Mouse (Mus musculus) heart, adult 2 months (tissue): ENCODE data around the gene Sox14. TPM values are rescaled to one million over a fixed set of nuclear protein-coding genes. Genes with fewer than 3 reads are reported as not detected.

ENCODE experiments used
- DNase-seq, 2 experiments: peaks; one replicate each; pipeline ENCODE4 v3.0.0; 2021
- H3K27ac ChIP-seq: fragments of 200-600 bp; 2 replicates; pipeline ENCODE4 v1.8.1; 2022
- H3K27me3 ChIP-seq: fragments of 200-500 bp; 2 replicates; pipeline ENCODE4 v1.6.1; 2012; ENCODE audit warnings: mild to moderate bottlenecking, low read length, inconsistent platforms, mixed read lengths; ENCODE audit not compliant: control insufficient read depth, insufficient read depth
- H3K36me3 ChIP-seq: fragments of 200-500 bp; 2 replicates; pipeline ENCODE4 v1.6.1; 2012; ENCODE audit warnings: low read length, inconsistent platforms; ENCODE audit not compliant: control insufficient read depth, insufficient read depth
- H3K4me1 ChIP-seq: fragments of 200-500 bp; 2 replicates; pipeline ENCODE4 v1.6.1; 2011; ENCODE audit warnings: low read length; ENCODE audit not compliant: control insufficient read depth, insufficient read depth
- H3K4me3 ChIP-seq: fragments of 200-600 bp; 2 replicates; pipeline ENCODE4 v1.8.1; 2022
- H3K79me2 ChIP-seq: fragments of 200-500 bp; replicated peaks from 2 replicates; pipeline ENCODE4 v1.6.1; 2012; ENCODE audit warnings: mild to moderate bottlenecking, inconsistent platforms, low read length, moderate library complexity, mixed read lengths; ENCODE audit not compliant: control insufficient read depth, insufficient read depth
- H3K9ac ChIP-seq: fragments of 200-500 bp; 2 replicates; pipeline ENCODE4 v1.6.1; 2012; ENCODE audit warnings: low read depth, mild to moderate bottlenecking, control low read depth, inconsistent platforms, low read length, mixed read lengths
- CTCF ChIP-seq: fragments of 200-600 bp; IDR thresholded peaks from 2 replicates; pipeline ENCODE4 v1.8.1; 2022; ENCODE audit warnings: antibody characterized with exemption, mild to moderate bottlenecking, moderate library complexity
- EP300 ChIP-seq: fragments of 200-500 bp; IDR thresholded peaks from 2 replicates; pipeline ENCODE4 v1.6.1; 2011; ENCODE audit warnings: low read depth, low read length, control low read depth; ENCODE audit not compliant: insufficient read depth
- POLR2A ChIP-seq: fragments of 200-500 bp; IDR thresholded peaks from 2 replicates; pipeline ENCODE4 v1.6.1; 2011; ENCODE audit warnings: mild to moderate bottlenecking, low read depth, low read length, control low read depth; ENCODE audit not compliant: insufficient read depth
- WGBS: fragments of 180-500 bp; shearing (Covaris S2); methylation state at CpG from one replicate; pipeline ENCODE4 v1.1.7; 2018; 5-methylcytosine and 5-hydroxymethylcytosine counted together
- intact Hi-C: fragments of 180-260 bp; cut with DNase I; formaldehyde crosslinking; loops from one replicate; pipeline ENCODE4 v1.15.1; 2025
- polyA plus RNA-seq: library from polyadenylated mRNA; depleted of rRNA; stranded (reverse); fragments of >200 nt; gene quantifications from 2 replicates; pipeline ENCODE4 v1.2.3, GENCODE M21; 2012
- total RNA-seq, 2 experiments: library from RNA; stranded (reverse); gene quantifications; 2 replicates each; pipeline ENCODE4 v1.2.3; 2021

Gene Sox14
- total and polyA plus RNA-seq, 3 experiments = not detected

DNA sequence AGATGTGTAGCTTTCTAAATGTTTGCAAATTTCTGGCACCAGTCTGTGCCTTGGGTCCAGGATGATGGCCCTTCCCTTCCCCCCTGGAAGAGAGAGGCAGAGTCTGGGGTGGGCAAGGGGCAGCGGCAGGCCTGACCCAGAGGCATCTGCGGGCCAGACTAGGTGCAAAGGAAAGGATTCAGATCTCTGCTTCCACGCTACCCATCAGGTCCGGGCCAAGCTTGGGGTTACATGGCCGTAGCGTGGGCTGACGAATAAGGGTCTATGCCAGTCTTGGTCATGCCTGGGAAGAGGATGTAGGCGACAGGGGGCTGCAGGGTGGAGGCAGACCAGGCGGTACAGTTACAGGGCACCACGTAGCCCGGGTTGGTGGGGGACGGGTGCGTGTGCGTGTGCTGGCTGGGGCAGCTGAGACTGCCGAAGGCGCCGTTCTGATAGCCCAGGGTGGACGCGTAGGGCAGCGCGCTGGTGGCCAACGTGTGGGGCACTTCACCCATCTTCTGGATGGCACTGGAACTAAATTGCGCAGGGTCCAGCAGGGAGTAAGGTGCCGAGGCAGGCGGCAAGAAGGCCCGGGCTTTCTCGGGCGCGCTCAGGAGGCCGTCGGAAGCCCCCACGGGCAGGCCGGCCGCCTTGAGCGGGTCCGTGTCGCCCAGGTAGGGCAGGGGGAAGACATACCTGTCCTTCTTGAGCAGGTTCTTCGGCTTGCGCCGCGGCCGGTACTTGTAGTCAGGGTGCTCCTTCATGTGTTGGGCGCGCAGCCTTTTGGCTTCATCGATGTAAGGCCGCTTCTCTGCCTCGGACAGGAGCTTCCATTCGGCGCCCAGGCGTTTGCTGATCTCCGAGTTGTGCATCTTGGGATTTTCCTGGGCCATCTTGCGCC, 994 bp downstream of the Sox14 start:
- WGBS = 3% methylated on average over 52 of the region's 52 CpGs
- no peak overlapping the region for H3K27ac ChIP-seq
- H3K27me3 ChIP-seq = peaks cover 43% of the 10 kb centered on the region
- no peak overlapping the region for H3K9ac ChIP-seq
- DNase-seq = no peak
- intact Hi-C loops = no loop called here
- H3K4me1 ChIP-seq = no peaks in the 10 kb centered on the region
- TF ChIP-seq EP300 = no peak
- no peak for TF ChIP-seq POLR2A
- no peak for TF ChIP-seq CTCF
- no peaks in the 10 kb centered on the region for H3K36me3 ChIP-seq
- H3K79me2 ChIP-seq = no peaks in the 10 kb centered on the region
- no peak overlapping the region for H3K4me3 ChIP-seq

DNA sequence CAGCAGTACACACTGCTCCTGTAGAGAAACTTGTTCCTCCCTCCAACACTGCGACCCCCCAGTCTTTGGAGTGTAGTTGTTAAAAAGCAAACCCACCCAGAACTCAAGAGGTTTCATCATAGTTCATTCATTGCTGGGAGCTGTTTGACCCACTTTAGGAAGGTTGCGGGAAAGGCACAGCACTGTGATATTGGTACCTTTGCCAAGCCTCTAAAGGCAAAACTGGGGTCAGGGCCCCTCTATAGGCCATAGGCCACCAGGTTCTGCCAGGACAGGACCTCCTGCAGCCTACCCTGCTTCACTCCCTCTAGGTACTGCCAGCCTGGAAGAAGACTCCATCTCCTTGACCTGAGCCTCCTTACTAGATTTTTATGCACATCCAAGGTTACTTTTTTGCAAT, 2.2 kb downstream of the Sox14 start:
- TF ChIP-seq EP300 (no peak), CTCF (no peak), POLR2A (no peak)
- no peak overlapping the region for H3K4me3 ChIP-seq
- H3K9ac ChIP-seq = no peak overlapping the region
- no peaks in the 10 kb centered on the region for H3K79me2 ChIP-seq
- no peaks in the 10 kb centered on the region for H3K4me1 ChIP-seq
- no peaks in the 10 kb centered on the region for H3K36me3 ChIP-seq
- peaks cover 44% of the 10 kb centered on the region for H3K27me3 ChIP-seq
- DNase-seq = no peak
- WGBS = 13% methylated on average over 2 of the region's 2 CpGs
- intact Hi-C loops = no loop called here
- H3K27ac ChIP-seq = no peak overlapping the region

DNA sequence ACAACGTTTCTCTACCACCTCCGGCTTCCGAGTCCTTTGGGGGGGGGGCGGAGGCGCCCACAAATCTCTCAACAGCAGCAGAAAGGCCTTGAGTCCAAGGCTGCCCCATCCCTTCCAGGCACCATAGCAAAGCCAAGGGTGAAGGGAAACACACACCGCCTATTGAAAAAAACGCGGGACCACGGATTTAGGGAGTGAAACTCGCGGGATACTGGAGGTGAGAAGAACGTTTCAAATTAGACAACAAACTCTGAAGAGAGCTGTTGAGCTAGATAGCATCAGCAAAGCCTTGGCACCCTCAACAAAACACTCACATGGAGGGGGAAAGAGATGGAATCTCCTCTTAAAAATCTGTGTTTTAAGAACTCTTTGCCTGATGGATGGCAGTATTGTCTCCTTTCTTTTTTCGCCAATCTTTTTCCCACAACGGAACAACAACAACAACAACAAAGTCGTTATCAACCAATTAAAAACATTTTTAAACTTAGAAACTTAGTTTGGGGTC, 2.8 kb downstream of the Sox14 start:
- DNase-seq = no peak

DNA sequence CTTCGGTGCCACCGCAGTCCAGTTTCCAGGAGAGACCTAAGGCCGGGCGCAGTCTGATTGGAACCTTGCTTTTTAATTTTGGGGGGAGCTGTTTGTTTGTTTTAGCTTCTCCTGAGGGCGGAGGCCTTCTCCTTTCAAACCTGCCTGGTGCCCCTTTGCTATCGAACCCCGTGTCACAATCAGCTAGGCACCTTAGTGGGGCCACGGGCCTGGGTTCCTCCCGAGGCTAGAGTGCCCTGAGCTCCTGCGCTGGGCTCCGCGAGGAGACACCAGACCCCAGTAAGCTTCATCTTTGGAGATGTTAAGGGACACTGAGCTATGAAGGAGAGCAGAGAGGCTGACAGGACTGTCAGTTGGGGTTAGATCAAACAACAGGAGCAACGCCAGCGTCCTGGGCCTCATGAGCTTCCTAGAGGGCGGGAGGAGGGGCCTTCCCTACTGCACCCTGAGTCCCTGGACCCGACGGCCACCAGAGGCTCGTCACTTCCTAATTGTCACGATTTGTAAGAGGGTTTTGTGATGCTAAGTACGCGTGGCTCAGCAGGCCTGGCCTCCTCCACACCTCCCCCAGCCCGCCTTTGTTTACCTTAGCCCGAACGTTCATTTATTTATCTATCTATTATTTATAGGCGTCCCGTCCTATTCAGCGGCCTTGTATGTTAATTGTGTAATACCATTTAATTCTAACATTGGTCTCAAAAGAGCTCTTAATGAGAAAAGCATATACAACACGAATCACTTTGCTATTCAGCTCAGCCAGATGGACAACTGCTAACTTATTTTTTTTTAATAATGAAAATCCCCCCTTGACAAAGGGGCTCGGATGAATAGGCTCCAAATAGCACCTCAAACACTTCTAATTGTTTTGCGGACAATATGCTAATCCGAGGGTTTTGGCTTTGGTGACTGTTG, 3.5 kb downstream of the Sox14 start:
- H3K27me3 ChIP-seq = peaks cover 40% of the 10 kb centered on the region

More for the DNA sequence above, 2.8 kb downstream of the Sox14 start:
- no peaks in the 10 kb centered on the region for H3K4me1 ChIP-seq
- peaks cover 41% of the 10 kb centered on the region for H3K27me3 ChIP-seq
- H3K36me3 ChIP-seq = no peaks in the 10 kb centered on the region
- 3% methylated on average over 15 of the region's 15 CpGs for WGBS
- TF ChIP-seq EP300 = no peak
- no peak for TF ChIP-seq POLR2A
- no peak for TF ChIP-seq CTCF
- H3K9ac ChIP-seq = no peak overlapping the region
- H3K4me3 ChIP-seq = no peak overlapping the region
- H3K27ac ChIP-seq = no peak overlapping the region
- intact Hi-C loops = no loop called here
- no peaks in the 10 kb centered on the region for H3K79me2 ChIP-seq

DNA sequence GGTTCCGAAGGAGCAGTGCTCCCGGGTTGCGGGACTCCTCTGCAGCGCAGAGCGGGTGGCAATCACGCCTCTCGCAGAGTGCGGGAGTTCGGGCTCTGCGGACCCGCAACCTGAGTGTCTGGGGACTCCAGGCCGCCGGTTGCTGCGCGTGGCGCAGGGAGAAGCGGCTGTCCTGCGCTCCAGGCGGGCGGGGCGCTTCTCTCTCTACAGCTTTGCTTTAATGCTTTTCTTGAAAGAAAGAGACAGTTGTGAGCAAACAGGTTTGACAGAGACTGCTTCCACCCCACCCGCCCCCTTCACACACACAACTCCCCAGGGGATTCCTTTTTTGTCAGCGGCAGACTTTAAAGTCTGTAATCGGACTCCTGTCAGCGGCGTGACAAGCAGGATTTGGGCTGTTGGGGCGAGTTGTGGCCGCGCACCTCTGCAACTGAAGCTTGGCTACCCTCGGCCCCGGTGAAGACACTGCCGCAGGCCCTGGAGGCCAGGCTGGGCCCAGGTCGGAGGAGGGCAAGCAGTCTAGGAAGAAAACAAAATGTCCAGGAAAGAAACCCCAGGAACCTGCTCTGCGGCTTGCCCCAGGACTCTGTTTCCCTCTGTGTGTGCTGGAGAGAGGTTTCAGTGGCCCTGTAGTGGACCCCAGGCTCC, 4.3 kb downstream of the Sox14 start:
- Histone ChIP-seq H3K27me3 (peaks cover 38% of the 10 kb centered on the region), H3K36me3 (no peaks in the 10 kb centered on the region), H3K4me1 (no peaks in the 10 kb centered on the region), H3K4me3 (no peak overlapping the region), H3K9ac (no peak overlapping the region), H3K27ac (no peak overlapping the region), H3K79me2 (no peaks in the 10 kb centered on the region)
- WGBS = 2% methylated on average over 34 of the region's 34 CpGs
- TF ChIP-seq EP300 (no peak), POLR2A (no peak), CTCF (no peak)
- DNase-seq = no peak
- intact Hi-C loops = no loop called here

More for the DNA sequence above, 3.5 kb downstream of the Sox14 start:
- Histone ChIP-seq H3K36me3 (no peaks in the 10 kb centered on the region), H3K4me1 (no peaks in the 10 kb centered on the region), H3K79me2 (no peaks in the 10 kb centered on the region), H3K9ac (no peak overlapping the region), H3K4me3 (no peak overlapping the region), H3K27ac (no peak overlapping the region)
- no peak for DNase-seq
- TF ChIP-seq EP300 = no peak
- TF ChIP-seq POLR2A = no peak
- no peak for TF ChIP-seq CTCF
- intact Hi-C loops = no loop called here
- WGBS = 4% methylated on average over 31 of the region's 31 CpGs
